Mouse (Mus musculus): Measurements from ENCODE around the gene Cst3. TPM values are rescaled to one million over a fixed set of nuclear protein-coding genes. Genes with fewer than 3 reads are reported as not detected.
A peak's percentile ranks its signal among the peaks of the same experiment; 100 is the strongest.

The Cst3 gene
- polyA plus RNA-seq (2017; shearing (Covaris generic)) = 100 to 1,000 TPM; 152 to 225 (median 175) TPM

DNA sequence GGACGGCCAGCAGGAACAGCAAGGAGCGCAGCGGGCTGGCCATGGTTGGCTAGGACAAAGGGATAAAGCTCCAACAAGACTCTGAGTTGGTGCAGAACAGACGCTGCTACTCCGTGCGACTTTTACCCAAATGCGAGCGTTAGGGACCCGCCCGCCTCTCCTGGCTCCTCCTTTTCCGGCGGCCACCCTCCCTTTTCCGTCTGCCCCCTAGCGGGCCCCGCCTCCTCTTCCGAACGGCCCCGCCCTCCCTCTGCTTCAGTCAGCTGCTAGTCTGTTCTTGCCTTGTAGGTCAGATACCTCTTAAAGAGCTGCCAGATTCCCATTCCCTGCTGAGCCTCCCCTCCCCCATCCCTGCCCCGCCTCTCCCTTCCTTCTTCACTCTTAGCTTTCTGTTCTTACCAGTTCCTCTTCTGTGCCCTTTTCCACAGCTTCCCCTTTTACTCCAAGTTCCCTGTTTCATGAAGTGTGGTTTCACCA lies at the start of gene Cst3:
Gene Cst3, minus strand, starts transcription at position 358 of the 477 bp plus-strand sequence.
- ATAC-seq = peak; percentile 98

DNA sequence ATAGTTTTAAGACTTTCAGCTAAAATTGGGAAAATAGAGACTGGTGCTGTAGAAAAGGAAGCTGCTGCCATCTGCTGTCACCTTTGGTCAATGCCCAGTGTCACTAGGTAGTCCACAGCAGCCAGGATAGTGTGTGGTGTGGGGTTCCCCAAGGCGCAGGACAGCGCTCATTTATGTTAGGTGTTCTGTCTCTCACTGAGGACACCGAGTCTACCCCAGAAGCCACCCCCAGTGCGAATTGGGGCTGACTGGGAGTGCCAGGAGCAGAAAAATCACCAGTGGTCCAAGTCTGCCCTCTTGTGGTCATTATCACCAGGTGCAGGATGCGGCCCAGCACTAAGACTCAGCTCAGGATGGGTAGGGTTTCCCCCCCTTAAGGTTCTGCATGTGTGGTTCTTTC lies 26.8 kb upstream of the Cst3 start:
- peak; percentile 77 for ATAC-seq

DNA sequence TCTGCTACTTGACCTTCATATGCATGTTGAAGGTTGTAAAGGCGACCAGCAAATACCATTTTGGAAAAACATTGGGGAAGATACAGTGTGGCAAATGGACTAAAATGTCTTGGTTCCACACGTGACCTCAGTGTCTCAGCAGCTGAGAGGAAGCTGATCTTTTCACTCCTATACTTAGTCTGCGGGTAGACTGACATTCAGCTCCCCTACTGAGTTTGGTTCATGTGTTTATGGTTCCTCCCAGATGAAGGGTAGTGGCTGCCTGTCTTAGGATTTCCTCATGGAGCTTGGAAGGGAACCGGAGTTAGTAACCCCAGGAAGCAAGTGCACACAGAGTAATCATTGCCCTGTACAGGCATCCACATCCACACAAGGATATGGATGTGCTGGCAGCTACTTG lies 24.8 kb upstream of the Cst3 start:
- no peak for ATAC-seq

DNA sequence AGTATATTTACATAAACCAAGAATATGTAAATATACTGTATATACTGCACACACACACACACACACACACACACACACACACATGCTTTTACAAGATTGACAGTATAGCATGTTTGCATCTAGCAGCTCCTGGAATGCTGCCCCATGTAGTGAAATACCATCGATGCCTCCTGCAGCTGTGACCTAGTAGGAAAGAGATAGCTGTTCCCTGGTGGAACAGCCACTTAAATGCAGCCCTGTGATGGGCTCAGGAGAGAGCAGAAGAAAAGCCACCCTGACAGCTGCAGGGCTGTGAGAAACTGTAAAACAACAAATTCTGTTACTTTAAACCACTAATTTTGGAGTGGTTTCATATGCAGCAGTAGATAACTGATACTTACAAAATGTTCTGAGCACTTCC lies 20.7 kb upstream of the Cst3 start:
- ATAC-seq = no peak

DNA sequence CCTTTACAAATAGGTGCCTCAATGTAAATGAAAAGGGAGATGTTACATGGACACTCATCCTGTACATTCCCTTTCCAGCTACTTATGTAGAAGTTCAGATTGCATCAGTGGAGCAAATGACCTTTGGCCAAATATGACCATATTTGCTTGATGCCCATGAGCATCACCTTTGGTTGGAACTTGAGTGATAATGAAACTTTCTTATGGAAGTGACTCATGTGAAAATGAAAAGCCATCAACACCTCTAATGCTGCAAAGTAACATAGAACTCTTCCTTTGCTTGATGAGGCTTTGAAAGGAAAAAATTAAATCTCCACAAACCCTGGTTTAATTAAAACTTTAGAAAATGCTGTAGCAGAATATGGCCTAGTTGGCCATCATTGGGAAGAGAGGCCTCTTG lies 17.6 kb upstream of the Cst3 start:
- no peak for ATAC-seq

DNA sequence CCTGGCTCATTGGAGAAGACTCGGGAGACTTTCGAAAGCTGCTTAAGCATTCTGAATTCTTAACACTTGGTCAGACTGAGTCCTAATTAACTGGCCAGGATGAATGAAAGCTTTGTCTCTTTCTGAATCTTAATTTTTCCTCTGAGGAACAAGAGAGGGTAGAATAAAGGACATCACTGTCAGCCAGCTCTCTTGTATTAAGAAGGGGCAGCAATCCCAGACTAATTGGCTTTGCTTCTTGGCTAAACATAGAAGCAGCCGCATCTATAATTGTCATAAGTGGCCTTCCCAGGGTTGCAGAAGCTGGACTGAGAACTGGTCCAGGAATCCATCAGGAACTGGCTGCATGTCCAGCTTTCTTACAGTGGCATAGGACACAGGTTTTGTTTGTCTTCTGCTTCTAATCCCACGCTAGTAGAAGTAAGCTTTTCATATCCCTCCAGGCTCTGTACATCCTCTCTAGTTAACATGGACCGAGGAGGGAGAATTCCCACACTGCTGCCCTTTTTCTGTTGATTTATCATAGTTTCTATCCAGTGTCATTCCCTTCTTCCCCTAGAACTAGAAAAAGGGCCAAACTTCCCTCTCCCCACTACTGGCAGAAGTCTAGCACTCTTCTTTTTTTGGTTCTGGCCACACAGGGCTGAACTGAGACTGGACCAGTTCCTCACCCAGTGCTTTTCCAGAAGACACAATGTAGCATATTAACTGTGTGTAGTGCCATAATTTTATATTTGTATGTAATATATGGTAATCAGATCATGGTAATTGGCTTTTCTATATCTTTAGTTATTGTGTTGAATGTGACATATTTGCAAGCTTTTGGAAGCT lies 14.7 kb upstream of the Cst3 start:
- no peak for ATAC-seq

DNA sequence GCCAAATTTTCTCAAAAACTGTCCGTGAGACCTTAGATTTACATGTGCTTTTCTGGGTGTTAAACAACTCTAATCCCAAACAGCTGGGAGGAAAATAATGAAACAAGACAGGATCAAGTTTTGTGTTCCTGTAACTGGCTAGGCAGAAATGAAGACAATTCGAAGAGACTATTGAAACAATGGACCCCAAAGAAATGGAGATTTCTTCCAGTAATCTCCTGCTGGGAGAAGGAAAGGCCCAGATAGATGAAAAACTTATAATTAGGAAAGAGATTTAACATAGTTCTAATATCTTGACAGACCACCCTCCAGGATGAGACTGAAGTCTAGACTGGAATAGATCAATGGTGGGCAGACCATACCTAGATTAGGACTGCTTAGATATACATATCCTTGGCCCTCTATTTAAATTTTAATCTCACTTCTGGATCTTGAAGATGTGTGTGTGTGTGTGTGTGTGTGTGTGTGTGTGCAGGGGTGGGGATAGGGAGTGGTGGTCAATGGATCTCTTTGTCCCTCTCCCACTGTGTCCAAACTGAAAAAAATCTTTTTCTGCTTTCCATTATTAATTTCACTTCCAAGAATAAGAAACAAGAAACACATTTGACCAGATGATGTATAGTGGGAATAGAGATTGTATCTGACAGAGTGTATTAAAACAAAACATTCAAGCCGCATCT lies 14.0 kb upstream of the Cst3 start:
- no peak for ATAC-seq

DNA sequence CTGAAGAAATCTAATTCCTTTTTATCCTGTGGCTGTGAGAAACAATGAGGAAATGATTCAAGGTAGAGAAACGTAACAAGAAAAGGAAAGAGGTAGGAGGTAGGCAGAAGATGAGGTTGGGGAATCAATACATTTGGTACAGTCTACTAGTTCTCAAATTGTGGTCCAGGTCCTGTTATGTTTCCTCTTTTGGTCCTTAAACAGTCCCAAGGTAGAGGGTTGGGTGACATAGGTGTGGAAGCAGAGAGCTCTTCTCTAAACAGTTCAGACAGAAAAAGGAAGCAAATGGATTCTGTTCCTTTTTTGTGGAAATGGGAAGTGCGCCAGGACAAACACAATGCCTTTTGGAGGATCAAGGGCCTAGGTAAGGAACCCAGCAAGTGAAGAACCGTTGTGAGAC lies 13.4 kb upstream of the Cst3 start:
- ATAC-seq = no peak

DNA sequence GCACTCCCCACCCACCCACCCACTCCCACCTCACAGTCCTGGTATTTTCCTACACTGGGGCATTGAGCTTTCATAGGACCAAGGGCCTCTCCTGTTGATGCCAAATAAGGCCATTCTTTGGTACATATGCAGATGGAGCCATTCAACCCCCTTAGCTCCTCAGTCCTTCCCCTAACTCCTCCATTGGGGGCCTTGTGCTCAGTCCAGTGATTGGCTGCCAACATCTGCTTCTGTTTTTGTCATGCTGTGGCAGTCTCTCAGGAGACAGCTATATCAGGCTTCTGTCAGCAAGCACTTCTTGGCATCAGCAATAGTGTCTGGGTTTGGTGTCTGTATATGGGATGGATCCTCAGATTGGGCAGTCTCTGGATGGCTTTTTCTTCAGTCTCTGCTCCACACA lies 9.2 kb upstream of the Cst3 start:
- no peak for ATAC-seq

DNA sequence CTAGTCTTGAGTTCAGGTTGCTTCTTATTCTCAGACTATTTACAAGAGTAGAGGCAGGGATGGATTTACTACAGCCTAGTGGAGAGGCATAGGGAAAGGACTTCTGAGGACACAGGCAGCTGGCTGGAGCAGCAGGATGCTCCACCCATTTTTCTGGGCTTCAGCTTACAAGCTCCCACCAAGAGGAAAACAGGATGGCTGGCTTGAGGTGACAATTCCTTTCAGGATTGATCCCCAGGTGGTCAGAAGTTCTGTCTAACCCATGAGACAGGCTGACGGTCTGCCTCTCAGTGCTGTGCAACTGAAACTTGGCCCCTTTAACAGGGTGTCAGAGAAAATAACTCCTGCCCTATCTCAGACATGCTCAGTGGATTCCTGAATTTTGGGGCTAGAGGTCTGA lies 3.7 kb upstream of the Cst3 start:
- ATAC-seq = no peak

DNA sequence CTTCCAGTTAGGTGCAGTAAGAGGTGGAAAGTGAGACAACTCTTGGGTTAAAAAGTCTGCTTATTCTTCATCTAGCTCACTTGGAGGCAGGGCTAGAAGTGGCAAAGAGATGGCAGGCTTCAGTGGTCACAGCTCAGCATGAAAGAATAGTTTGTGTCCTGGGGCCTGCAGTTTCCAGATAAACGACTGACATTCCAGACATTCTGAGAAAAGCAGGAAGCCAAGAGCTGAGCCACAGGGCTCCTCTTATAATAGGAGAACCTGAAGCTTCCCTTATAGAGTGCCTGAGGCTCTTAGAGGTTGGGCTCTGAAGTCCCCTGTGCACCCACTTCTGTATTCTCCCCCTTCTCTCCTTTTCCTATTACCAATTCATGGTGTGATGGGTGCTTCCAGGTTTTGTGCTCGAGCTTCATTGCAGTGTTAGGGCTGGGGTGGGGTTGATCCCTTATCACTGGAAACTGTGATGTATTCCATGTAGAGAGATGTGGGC lies 3.2 kb upstream of the Cst3 start:
- ATAC-seq = no peak

DNA sequence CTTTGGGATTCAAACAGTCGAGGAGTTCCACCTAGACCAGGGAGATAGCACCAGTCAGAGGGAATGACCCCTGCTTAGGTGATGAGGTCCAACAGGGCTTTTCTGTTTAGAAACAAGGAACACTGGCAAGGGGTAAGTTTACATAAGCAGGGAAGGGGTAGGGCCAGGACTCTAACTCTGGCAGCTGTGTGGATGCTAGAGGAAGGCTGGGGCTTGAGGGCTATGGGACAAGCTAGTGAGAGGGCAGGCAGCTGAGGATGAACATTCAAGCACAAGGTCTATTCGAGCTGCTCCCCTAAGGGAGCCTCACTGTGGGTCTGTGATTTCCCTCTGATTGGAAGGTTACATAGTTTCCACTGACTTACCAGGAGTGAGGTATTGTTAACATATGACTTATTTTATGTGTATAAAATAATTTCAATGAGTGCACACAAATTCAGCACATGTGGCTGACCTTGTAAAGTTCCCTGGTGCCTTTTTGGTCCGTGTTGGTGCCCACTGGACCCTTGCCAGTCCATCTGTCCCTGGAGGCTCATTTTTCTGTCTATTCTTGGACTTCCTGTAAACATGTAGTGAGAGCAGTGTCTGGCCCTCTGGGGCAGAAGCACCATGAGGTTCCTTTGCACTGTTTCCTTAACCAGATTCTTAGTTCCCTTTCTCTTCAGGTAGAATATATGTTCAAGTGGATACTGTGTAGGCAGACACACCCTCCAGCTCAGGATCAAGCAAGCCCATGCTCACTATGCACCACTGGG lies 1.7 kb upstream of the Cst3 start:
- ATAC-seq = no peak

DNA sequence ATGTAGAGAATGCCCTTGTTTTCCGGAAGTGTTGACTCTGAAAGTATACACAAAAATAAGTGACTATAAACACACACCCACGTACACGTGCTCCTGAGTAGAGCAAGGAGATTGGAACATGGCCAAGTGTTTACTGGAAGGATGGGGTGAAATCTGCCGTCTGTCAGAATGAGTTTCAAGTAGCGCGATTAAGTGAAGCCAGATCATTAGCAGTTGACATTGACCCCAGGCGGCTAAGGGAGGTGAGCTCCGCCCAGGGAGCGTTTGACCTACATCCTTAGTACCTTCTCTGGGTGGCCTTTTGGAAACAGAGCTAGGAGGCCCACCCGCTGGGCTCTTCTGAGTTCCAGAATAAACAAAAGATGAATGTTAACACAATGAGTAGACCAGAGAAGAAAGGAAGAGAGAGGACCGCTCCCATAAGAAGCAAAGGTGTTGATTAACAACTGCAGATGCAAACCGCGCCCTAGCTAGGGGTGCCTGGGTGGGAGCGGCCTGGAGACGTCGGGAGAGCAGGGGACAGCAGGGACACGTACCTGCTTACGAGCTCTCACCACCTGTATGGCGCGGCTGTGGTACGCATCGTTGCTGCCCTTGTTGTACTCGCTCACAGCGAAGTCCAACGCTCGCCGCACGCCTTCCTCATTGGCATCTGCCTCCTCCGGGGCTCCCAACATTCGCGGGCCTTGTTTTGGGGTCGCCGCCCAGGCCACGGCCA lies 716 bp downstream of the Cst3 start:
- ATAC-seq = peak; percentile 52

DNA sequence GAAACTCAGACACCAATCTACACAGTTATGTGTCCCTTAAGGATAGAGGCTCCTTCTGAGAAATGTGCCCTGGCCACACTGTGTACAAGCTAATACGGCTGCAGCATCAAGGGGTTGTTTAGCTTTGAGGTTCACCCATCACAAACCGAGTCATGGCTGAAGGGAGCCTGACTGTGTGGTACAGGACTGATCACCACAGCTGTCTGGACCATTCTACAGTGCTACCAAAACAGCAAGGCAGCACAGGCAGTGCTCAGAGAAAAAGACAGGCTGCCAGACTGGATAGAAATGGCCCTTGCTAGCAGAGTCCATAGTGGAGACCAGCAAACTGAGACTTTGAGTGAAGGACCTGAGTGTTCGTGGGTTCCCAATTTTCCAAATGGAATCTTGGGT lies 1.3 kb downstream of the Cst3 start:
- no peak for ATAC-seq

DNA sequence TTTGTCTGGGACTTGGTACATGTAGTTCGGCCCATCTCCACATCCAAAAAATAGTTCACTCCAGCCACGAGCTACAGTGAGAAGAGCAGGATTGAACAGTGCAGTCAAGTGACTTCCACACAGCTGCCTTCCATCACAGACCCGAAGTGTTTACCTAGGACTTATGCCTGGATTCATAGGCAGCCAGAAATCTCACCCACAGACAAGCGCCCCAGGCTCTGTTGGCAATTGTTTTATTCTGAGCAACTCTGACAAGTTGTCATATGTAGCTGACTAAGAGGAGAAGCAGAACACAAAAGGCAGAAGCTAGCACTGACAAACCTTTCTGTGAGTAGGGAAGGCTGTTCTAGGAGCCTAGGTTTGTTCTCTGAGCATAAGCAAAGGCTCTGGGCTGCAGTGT lies 2.6 kb downstream of the Cst3 start:
- ATAC-seq = no peak

DNA sequence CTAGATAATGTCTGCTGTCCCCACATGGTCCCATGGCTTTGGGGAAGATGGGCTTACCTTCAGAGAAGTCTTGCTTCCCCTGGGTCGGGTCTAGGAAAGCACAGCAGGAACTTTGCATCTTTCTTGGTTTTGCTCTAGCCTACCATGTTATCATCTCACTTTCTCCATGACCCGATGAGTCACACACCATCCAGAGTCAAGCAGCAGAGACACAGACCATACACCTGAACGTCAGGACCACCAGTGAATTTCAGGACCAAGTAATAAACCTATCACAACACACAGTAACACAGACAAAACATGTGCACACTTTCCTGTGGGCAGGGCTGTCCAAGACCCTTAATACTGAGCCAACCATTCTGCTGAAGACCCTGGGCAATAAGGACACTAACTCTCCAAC lies 5.0 kb downstream of the Cst3 start:
- ATAC-seq = no peak

DNA sequence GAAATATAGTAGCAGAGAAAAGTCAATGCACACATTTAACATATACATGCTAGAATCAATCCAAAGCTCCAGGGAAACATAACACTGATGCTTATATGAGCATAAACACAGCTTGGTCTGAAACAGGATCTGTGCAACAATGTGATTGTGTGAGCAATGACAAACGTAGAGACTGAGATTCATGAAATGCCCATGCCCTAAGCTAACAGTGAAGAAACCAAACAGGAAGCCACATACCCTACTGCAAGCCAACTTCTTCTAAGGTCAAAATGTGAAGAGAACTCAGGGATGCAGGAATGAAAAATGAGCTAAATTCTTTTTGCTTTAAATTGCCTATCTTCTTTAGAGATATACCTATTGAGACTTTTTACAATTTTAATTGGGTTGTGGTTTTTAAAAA lies 6.5 kb downstream of the Cst3 start:
- no peak for ATAC-seq

DNA sequence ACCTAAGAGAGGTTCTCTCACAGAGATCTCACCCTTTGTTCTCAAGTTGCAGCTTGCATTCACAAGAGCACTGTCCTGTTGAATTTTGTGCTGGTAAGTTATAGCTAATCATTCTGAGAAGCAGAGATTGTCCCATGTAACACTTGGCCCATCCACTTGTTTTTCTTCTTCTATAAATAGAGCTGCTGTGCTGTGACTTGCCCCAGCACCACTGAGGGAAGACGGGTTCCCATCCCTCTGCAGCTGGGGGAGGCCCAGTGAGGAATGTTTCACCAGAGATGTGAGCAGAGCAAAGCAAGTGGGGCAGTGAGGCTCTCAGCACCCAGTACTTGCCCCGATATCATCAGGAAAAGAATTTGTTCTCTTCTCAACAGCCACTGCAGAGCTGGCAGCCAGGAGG lies 10.5 kb downstream of the Cst3 start, which contains the start of gene 9230104L09Rik:
Gene 9230104L09Rik, minus strand, starts transcription at position 73 of the 400 bp plus-strand sequence.
- ATAC-seq = no peak

DNA sequence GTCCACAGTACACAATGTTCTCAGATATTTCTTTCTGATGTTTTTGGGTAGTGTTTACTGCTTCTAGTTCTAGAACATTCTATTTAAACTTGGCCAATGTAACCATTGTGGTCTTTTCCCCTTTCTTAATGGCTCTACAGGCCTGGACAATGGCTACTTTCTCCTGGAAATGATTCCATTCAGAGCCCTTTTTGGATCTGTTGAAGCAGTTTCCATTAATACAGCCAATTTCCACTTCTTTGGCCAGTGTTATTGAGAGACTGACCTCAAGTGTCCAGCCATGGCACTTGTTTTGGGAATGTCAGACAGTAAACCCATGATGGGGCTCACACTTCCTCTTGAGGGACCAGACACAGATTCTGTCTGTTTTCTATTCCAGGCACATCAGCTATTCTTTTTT lies 13.8 kb downstream of the Cst3 start:
- no peak for ATAC-seq

DNA sequence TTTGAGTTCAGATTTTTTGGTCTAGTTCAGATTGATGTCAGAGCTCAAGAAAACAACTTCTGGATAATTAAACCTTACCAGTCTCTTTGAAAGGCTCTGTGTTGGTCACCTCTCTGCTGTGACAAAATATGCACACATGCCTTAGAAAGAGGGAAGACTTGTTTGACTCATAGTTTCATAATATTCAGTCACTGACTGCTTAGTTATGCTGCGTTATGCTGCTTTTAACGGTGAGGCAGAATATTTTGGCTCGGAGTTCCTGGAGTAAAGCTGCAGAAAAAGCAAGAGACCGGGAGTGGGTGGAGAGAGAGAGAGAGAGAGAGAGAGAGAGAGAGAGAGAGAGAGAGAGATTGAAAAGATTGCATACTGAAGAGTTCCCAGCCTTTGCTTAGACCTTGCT lies 14.5 kb downstream of the Cst3 start:
- no peak for ATAC-seq

DNA sequence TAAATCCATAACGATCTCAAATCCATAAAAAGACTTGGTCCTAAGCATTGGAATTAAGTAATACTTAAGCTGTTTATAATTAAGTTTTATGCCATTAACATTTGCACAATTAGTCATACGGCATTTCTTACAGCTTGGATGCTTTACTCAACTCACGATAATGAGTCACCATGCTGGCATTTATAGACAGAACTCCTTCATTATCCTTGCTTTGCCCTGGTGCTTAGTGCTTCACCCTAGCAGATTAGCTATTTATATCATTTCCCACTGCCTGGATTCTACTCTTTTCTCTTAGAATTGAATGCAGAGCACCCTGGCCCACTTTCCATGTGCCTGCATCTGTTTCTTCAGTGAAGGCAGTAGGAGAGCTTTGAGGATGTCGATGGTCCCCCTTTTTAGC lies 18.0 kb downstream of the Cst3 start:
- ATAC-seq = no peak

DNA sequence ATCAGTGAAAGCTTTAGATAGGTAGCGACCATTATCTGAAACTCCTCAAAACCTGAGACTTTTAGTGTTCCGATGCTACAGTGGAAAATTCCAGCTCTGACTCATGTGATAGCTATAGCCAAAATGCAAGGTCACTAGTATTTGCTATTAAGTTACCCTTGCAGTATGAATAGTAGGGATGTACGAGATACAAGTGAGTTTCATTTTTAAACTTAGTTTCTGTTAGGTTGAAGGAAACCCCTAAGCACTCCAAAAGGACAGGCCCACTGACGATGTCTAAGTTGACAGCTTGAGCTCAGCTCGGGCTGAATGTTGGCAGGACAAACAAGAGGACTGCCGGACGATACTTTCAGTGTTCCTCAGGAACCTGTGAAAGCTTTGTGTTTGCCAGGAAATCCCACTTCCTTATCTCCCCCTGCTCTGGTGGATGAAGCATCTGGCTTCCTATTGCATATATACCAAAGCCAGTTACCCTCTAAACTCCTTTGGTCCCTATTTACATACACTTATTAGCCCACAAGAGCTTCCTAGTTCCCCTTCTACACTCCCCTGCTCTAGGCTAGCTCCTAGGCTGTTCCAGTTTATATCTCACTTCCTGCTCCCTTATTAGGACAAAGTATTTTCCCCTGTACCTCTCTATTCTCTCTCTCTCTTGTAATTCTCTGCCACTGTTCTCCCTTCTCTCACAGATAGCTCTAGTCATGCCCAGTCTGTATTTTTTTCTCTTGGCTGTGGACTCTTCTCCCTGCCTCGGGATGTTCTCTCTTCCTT lies 18.7 kb downstream of the Cst3 start:
- no peak for ATAC-seq

All from inflammation-experienced regulatory T-cells, adult 6 months (primary cell).